Mouse (Mus musculus): ENCODE measurements around the gene Cul4a. TPM values are rescaled to one million over a fixed set of nuclear protein-coding genes. Genes with fewer than 3 reads are reported as not detected.

Cul4a gene
- polyA plus RNA-seq, 1 experiment from 2014 or later: 80.4 TPM

DNA sequence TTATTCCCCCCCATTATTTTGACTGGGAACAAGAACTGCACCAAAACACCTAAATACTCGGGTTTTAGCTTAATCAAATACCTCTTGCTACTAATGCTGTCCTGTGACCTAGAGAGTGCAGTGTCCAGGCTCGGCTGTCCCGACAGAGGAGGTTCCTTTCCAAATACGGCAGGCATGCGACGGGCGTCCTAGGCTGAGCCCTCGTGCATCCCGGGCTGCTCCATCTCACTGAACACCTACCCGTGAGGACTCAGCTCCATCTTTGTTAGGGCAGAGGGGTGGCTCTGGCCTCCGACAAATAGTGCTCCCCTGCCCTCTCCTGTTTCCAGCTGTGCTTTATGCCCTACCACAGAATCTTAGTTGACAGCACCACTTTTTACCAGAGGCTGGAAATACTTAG, 6.5 kb downstream of the Cul4a start:
- WGBS: 89% methylated on average over 11 of the region's 11 CpGs
- H3K9me3 ChIP-seq (replicated peaks; ENCODE audit: low read length): no peaks in the 10 kb centered on the region
- H3K27me3 ChIP-seq (ENCODE audit: insufficient read depth, low read length): no peaks in the 10 kb centered on the region
- no peak overlapping the region for H3K27ac ChIP-seq
- H3K9ac ChIP-seq (ENCODE audit: low read depth, low read length): no peak overlapping the region
- ATAC-seq (replicated peaks; ENCODE audit: low FRiP score, low read depth) (no peak), DNase-seq (ENCODE audit: low spot score) (no peak)
- H3K36me3 ChIP-seq (ENCODE audit: insufficient read depth, low read length): 0 out of 2 replicates have a peak, but pooled peaks cover 3% of the 10 kb centered on the region
- no peak overlapping the region for H3K4me2 ChIP-seq (ENCODE audit: low read length)
- 0 out of 2 replicates have a peak, but pooled peaks cover 3% of the 10 kb centered on the region for H3K4me1 ChIP-seq (replicated peaks; ENCODE audit: insufficient read depth, low read length)
- H3K4me3 ChIP-seq (replicated peaks; ENCODE audit: low read depth, low read length): no peak overlapping the region
- TF ChIP-seq CTCF (IDR thresholded peaks at IDR 0.05; ENCODE audit: low read depth): no peak

DNA sequence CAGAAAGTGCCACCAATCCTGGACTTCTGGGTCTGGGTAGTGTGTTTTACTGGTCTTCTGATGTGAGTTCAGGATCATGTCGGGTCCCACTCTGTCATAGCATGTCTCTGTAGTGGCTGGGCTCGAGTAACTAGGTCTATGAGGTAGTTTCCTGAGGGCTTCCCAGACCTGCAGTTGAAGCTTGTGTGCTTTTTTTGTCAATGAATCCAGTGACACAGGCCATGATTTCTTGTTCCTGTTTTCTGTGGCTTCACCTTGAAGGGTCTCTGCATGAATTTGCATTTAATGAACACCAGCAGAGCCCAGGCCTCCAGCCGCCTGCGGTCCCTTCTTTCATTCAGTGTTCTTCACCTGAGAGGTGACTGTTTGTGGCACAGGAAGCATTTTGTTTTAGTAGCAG, 7.8 kb downstream of the Cul4a start:
- H3K27ac ChIP-seq: no peak overlapping the region
- 94% methylated on average over 4 of the region's 4 CpGs for WGBS
- no peak overlapping the region for H3K4me3 ChIP-seq (replicated peaks; ENCODE audit: low read depth, low read length)
- ATAC-seq (replicated peaks; ENCODE audit: low FRiP score, low read depth) (no peak), DNase-seq (ENCODE audit: low spot score) (no peak)
- H3K27me3 ChIP-seq (ENCODE audit: insufficient read depth, low read length): no peaks in the 10 kb centered on the region
- 0 out of 2 replicates have a peak, but pooled peaks cover 2% of the 10 kb centered on the region for H3K4me1 ChIP-seq (replicated peaks; ENCODE audit: insufficient read depth, low read length)
- no peak overlapping the region for H3K9ac ChIP-seq (ENCODE audit: low read depth, low read length)
- no peak overlapping the region for H3K4me2 ChIP-seq (ENCODE audit: low read length)
- H3K9me3 ChIP-seq (replicated peaks; ENCODE audit: low read length): no peaks in the 10 kb centered on the region
- TF ChIP-seq CTCF (IDR thresholded peaks at IDR 0.05; ENCODE audit: low read depth): no peak
- H3K36me3 ChIP-seq (ENCODE audit: insufficient read depth, low read length): 0 out of 2 replicates have a peak, but pooled peaks cover 3% of the 10 kb centered on the region

DNA sequence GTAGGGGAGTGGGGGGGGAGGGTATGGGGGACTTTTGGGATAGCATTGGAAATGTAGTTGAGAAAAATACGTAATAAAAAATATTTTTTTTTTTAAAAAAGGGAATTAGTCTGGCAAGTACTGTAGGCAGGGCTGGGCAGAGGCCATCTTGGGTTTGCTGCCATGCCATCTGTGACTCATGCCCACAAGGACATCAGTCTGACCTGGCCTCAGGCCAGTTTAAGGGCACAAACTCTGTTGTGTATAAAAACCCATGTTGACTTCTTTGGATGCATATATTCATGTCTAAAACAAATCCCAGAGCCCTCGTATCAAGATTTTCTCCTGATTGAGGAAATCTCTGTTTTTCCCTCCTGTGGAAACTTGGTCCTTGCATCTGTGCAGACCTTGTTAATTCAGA, 11.7 kb downstream of the Cul4a start:
- H3K4me2 ChIP-seq (ENCODE audit: low read length): no peak overlapping the region
- ATAC-seq (replicated peaks; ENCODE audit: low FRiP score, low read depth) (no peak), DNase-seq (ENCODE audit: low spot score) (no peak)
- H3K36me3 ChIP-seq (ENCODE audit: insufficient read depth, low read length): peaks cover 16% of the 10 kb centered on the region; the same call in 1 of the 2 replicates
- 87% methylated on average over 2 of the region's 2 CpGs for WGBS
- H3K9ac ChIP-seq (ENCODE audit: low read depth, low read length): no peak overlapping the region
- H3K27me3 ChIP-seq (ENCODE audit: insufficient read depth, low read length): no peaks in the 10 kb centered on the region
- no peak overlapping the region for H3K4me3 ChIP-seq (replicated peaks; ENCODE audit: low read depth, low read length)
- H3K4me1 ChIP-seq (replicated peaks; ENCODE audit: insufficient read depth, low read length): no peaks in the 10 kb centered on the region
- no peaks in the 10 kb centered on the region for H3K9me3 ChIP-seq (replicated peaks; ENCODE audit: low read length)
- no peak for TF ChIP-seq CTCF (IDR thresholded peaks at IDR 0.05; ENCODE audit: low read depth)
- H3K27ac ChIP-seq: no peak overlapping the region

DNA sequence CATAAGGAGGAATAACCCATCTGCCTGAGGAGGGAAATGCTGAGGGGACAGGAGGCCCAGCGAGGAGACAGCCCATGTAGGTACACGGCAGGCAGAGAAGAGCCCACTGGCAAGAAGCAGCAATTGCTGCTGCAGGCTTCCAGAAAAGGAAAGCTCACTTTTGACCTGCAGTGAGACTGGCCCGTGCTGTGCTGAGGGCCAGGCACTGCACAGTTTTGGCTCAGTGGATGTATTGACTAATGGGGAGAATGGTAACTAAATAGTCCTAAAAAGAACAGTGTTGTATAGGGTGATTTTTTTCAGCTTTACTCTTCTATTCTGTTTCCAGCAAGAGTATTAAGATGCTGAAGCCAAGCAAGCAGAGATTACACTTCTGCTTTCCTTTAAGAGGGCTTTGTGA, 13.1 kb downstream of the Cul4a start:
- DNase-seq (ENCODE audit: low spot score): no peak
- Histone ChIP-seq H3K9ac (ENCODE audit: low read depth, low read length) (no peak overlapping the region), H3K27ac (no peak overlapping the region), H3K9me3 (replicated peaks; ENCODE audit: low read length) (no peaks in the 10 kb centered on the region), H3K4me2 (ENCODE audit: low read length) (no peak overlapping the region), H3K36me3 (ENCODE audit: insufficient read depth, low read length) (peaks cover 21% of the 10 kb centered on the region; the same call in 1 of the 2 replicates), H3K4me3 (replicated peaks; ENCODE audit: low read depth, low read length) (no peak overlapping the region), H3K27me3 (ENCODE audit: insufficient read depth, low read length) (no peaks in the 10 kb centered on the region), H3K4me1 (replicated peaks; ENCODE audit: insufficient read depth, low read length) (no peaks in the 10 kb centered on the region)
- TF ChIP-seq CTCF (IDR thresholded peaks at IDR 0.05; ENCODE audit: low read depth): no peak
- WGBS: 90% methylated on average over 3 of the region's 3 CpGs
- no peak for ATAC-seq (replicated peaks; ENCODE audit: low FRiP score, low read depth)

DNA sequence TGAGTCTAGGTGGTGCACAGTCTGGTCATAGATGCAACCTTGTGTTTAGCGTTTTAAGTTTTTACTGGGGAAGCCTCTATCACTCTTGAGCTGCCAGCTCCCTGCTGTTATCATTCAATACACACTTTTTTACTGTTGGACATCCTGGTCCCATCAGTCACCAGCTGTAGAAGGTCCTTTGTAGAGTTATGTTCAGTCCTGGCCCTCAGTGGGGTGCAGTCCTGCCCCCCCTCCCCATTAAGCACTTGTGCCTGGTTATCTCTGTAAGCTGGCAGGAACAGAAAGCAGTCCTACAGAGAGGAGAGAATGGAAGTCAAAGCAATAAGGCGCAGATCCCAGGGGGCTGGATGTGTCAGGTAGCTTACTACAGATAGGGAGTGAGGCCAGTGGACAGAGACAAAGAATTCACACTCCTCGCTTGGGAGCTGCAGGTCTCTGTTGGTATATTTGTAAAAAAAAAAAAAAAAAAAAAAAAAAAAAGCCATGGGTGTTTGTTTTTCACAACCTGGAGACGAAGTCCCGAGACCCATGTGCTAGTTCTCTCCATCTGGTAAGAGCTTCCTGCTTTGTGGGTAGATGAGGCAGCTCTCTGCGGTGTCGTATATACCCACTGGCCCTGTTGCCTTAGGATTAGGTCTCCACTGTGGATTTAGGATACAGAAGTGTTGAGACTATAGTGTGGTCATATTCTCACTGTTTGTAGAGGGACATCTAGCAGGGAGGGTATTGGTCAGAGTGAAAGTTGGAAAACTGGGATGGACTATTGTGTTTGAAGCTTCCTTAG, 15.7 kb downstream of the Cul4a start:
- Histone ChIP-seq H3K4me3 (replicated peaks; ENCODE audit: low read depth, low read length) (no peak overlapping the region), H3K4me2 (ENCODE audit: low read length) (no peak overlapping the region), H3K9me3 (replicated peaks; ENCODE audit: low read length) (no peaks in the 10 kb centered on the region), H3K4me1 (replicated peaks; ENCODE audit: insufficient read depth, low read length) (no peaks in the 10 kb centered on the region), H3K36me3 (ENCODE audit: insufficient read depth, low read length) (peaks cover 39% of the 10 kb centered on the region), H3K27me3 (ENCODE audit: insufficient read depth, low read length) (no peaks in the 10 kb centered on the region), H3K9ac (ENCODE audit: low read depth, low read length) (no peak overlapping the region), H3K27ac (no peak overlapping the region)
- no peak for TF ChIP-seq CTCF (IDR thresholded peaks at IDR 0.05; ENCODE audit: low read depth)
- WGBS: 86% methylated on average over 7 of the region's 7 CpGs
- ATAC-seq (replicated peaks; ENCODE audit: low FRiP score, low read depth) (no peak), DNase-seq (ENCODE audit: low spot score) (no peak)

DNA sequence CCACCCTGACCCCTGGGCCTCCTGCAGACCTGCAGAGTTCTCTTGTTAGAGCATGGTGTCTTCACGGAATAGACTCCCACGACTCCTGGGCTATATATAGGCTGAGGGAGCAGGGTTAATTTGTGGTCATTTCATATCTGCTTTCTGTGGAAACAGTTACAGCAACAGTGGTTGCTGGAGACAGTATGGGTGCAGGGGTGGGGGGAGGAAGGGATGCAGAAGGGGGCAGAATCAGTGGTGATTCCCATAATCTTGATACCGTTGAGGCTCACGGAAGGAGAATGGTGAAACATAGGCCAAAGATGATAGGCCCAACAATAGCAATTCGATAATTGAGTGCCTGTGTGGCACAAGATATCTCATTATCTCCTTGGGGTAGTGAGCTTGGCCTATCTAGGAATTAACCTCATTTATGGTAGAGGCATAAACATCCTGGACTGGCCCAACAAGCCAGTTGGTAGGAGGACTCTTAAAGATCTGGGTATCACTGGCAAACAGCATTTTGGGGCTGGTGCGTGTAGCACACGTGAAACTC, 17.5 kb downstream of the Cul4a start:
- Histone ChIP-seq H3K4me3 (replicated peaks; ENCODE audit: low read depth, low read length) (no peak overlapping the region), H3K9me3 (replicated peaks; ENCODE audit: low read length) (no peaks in the 10 kb centered on the region), H3K4me2 (ENCODE audit: low read length) (no peak overlapping the region), H3K27ac (no peak overlapping the region), H3K4me1 (replicated peaks; ENCODE audit: insufficient read depth, low read length) (no peaks in the 10 kb centered on the region), H3K9ac (ENCODE audit: low read depth, low read length) (no peak overlapping the region), H3K36me3 (ENCODE audit: insufficient read depth, low read length) (peaks cover 47% of the 10 kb centered on the region), H3K27me3 (ENCODE audit: insufficient read depth, low read length) (no peaks in the 10 kb centered on the region)
- DNase-seq (ENCODE audit: low spot score): no peak
- ATAC-seq (replicated peaks; ENCODE audit: low FRiP score, low read depth): no peak
- no peak for TF ChIP-seq CTCF (IDR thresholded peaks at IDR 0.05; ENCODE audit: low read depth)
- 90% methylated on average over 7 of the region's 7 CpGs for WGBS
